Mouse (Mus musculus) myocyte (in vitro differentiated cells): ENCODE measurements around the gene Bex1. TPM values are rescaled to one million over a fixed set of nuclear protein-coding genes. Genes with fewer than 3 reads are reported as not detected.

Experiments used
- H3K27me3 ChIP-seq: one replicate; pipeline ENCODE4 v1.6.1; 2011; ENCODE audit not compliant: control insufficient read depth, insufficient read depth, insufficient read length
- H3K36me3 ChIP-seq: one replicate; pipeline ENCODE4 v1.6.1; 2011; ENCODE audit not compliant: control insufficient read depth, insufficient read depth
- H3K4me2 ChIP-seq: one replicate; pipeline ENCODE4 v1.6.1; 2011; ENCODE audit warnings: low read depth, control low read depth
- H3K4me3 ChIP-seq: one replicate; pipeline ENCODE4 v1.5.1; 2011; ENCODE audit warnings: mild to moderate bottlenecking, control low read depth, moderate library complexity
- H3K79me2 ChIP-seq: one replicate; pipeline ENCODE4 v1.6.1; 2011; ENCODE audit not compliant: control insufficient read depth, insufficient read depth
- H3ac ChIP-seq: one replicate; pipeline ENCODE4 v1.6.1; 2011; ENCODE audit not compliant: control insufficient read depth, insufficient read length
- CEBPB ChIP-seq: IDR thresholded peaks from 2 replicates; pipeline ENCODE4 v1.6.1; 2011; ENCODE audit warnings: mild to moderate bottlenecking, moderate library complexity; ENCODE audit not compliant: poor library complexity, insufficient read depth, severe bottlenecking
- E2F4 ChIP-seq: IDR thresholded peaks from one replicate; pipeline ENCODE4 v1.6.1; 2011; ENCODE audit warnings: mild to moderate bottlenecking, control low read depth, moderate library complexity; ENCODE audit not compliant: insufficient read depth
- MAX ChIP-seq: IDR thresholded peaks from one replicate; pipeline ENCODE4 v1.6.1; 2011; ENCODE audit warnings: low read depth, mild to moderate bottlenecking, control low read depth
- MYOD1 ChIP-seq, 3 experiments: IDR thresholded peaks; one replicate each; pipeline ENCODE4 v1.6.1; 2011; ENCODE audit warnings: control low read depth in 2 of 3, low read depth in 2 of 3, mild to moderate bottlenecking in 2 of 3, moderate library complexity in 1 of 3; ENCODE audit not compliant: insufficient read length in 2 of 3, control insufficient read depth in 1 of 3
- MYOG ChIP-seq, 3 experiments: IDR thresholded peaks; one replicate each; pipeline ENCODE4 v1.6.1; 2011; ENCODE audit warnings: control low read depth in 2 of 3, low read depth in 2 of 3, mild to moderate bottlenecking in 2 of 3; ENCODE audit not compliant: insufficient read length in 2 of 3, control insufficient read depth in 1 of 3, insufficient read depth in 1 of 3
- POLR2A ChIP-seq: IDR thresholded peaks from one replicate; pipeline ENCODE4 v1.6.1; 2011; ENCODE audit warnings: low read depth, mild to moderate bottlenecking, control low read depth, moderate library complexity; ENCODE audit not compliant: insufficient read length
- POLR2AphosphoS2 ChIP-seq: IDR thresholded peaks from one replicate; pipeline ENCODE4 v1.6.1; 2011; ENCODE audit warnings: low read depth, control low read depth; ENCODE audit not compliant: insufficient read length
- REST ChIP-seq: IDR thresholded peaks from one replicate; pipeline ENCODE4 v1.6.1; 2011; ENCODE audit warnings: mild to moderate bottlenecking, control low read depth, moderate library complexity; ENCODE audit not compliant: insufficient read depth, insufficient read length
- SRF ChIP-seq: IDR thresholded peaks from one replicate; pipeline ENCODE4 v1.6.1; 2011; ENCODE audit warnings: low read depth; ENCODE audit not compliant: control insufficient read depth, insufficient read length
- TCF12 ChIP-seq: IDR thresholded peaks from one replicate; pipeline ENCODE4 v1.6.1; 2011; ENCODE audit warnings: mild to moderate bottlenecking, control low read depth; ENCODE audit not compliant: poor library complexity, insufficient read depth, severe bottlenecking
- TCF3 ChIP-seq: IDR thresholded peaks from one replicate; pipeline ENCODE4 v1.6.1; 2011; ENCODE audit warnings: low read depth, control low read depth; ENCODE audit not compliant: insufficient read length
- USF1 ChIP-seq: IDR thresholded peaks from one replicate; pipeline ENCODE4 v1.6.1; 2011; ENCODE audit warnings: low read depth, mild to moderate bottlenecking, control low read depth, moderate library complexity
- polyA plus RNA-seq: library from polyadenylated mRNA; unstranded; fragments of >200 nt; fragmentation: generic; extraction: Trizol; gene quantifications from one replicate; pipeline ENCODE4 v1.2.1, GENCODE M21; 2012; ENCODE audit warnings: missing spikeins

The Bex1 gene
- polyA plus RNA-seq, 1 experiment = 12.6 TPM

GRCm38 (mm10) chrX:136195193-136195944 is 19.9 kb downstream of the Bex1 start:
- no peak overlapping the region for H3ac ChIP-seq
- H3K79me2 ChIP-seq = no peaks in the 10 kb centered on the region
- H3K27me3 ChIP-seq = no peaks in the 10 kb centered on the region
- H3K4me2 ChIP-seq = no peak overlapping the region
- H3K36me3 ChIP-seq = no peaks in the 10 kb centered on the region
- no peak for TF ChIP-seq USF1
- no peak for TF ChIP-seq TCF12
- no peak for TF ChIP-seq MYOG (IDR thresholded peaks at IDR 0.05; ENCODE audit: control insufficient read depth in 1 of 3, insufficient read depth in 1 of 3, insufficient read length in 2 of 3, low read depth in 2 of 3)
- no peak overlapping the region for H3K4me3 ChIP-seq

DNA sequence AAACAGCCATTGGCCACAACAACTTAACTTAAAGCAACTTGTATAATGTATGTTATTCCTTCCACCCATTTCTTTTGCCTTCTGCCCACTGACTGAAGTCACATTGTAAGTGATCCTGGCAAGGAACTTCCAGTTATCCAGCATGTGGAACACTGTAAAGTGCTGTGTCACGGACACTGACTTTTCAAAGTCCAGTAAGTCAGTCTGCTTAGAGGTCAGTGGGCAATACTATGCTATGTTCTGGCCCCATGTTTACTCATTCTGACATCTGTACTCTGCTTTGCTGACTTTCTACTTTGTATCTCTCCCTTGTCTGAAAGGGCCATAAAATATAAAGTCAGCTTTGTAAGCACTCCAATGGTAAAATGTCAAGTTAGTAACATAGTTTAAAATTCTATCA is 32.2 kb downstream of the Bex1 start:
- TF ChIP-seq MAX = no peak
- TF ChIP-seq REST = no peak
- no peak for TF ChIP-seq POLR2A
- no peak for TF ChIP-seq MYOD1 (IDR thresholded peaks at IDR 0.05; ENCODE audit: control insufficient read depth in 1 of 3, insufficient read length in 2 of 3, low read depth in 2 of 3)
- no peak for TF ChIP-seq USF1
- TF ChIP-seq TCF12 = no peak
- TF ChIP-seq E2F4 = no peak
- no peak for TF ChIP-seq TCF3
- no peak for TF ChIP-seq SRF
- Histone ChIP-seq H3K27me3 (no peaks in the 10 kb centered on the region), H3K36me3 (no peaks in the 10 kb centered on the region), H3K4me3 (no peak overlapping the region), H3K79me2 (no peaks in the 10 kb centered on the region), H3K4me2 (no peak overlapping the region), H3ac (no peak overlapping the region)

DNA sequence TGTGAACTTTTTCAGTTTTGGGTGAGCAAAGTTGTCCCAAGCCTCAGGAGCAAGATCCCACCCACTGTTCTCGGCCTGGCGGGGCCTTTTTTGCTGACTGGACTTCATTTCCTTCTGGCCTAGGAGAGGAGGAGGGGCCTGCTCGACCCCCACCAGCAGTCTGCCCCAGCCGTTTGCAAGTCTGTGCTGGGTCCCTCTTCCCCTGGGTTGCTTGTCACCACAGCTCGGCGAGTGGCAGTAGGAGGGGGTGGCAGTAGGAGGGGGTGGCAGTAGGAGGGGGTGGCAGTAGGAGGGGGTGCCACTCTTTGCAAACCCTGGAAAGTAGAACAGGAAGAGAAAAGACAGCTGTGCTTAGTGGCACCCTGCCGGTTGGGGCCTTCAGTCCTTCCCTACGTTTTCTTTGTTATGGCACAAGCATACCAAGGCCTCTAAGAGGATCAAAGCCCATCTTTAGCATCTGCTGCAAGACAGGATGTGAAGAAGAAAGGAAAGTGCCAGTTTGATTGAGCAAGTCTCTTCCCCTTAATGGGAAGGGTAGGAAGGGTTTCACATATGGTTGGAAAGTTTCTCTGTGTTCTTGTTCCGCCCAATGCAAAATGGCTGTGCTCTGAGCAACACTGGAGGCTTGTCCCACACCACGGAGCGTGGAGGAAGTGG is 34.3 kb downstream of the Bex1 start:
- Histone ChIP-seq H3K36me3 (no peaks in the 10 kb centered on the region), H3K79me2 (no peaks in the 10 kb centered on the region), H3ac (no peak overlapping the region), H3K4me3 (no peak overlapping the region), H3K27me3 (no peaks in the 10 kb centered on the region), H3K4me2 (no peak overlapping the region)
- TF ChIP-seq POLR2AphosphoS2 (no peak), E2F4 (no peak), MYOG (IDR thresholded peaks at IDR 0.05; ENCODE audit: control insufficient read depth in 1 of 3, insufficient read depth in 1 of 3, insufficient read length in 2 of 3, low read depth in 2 of 3) (no peak), POLR2A (no peak), REST (no peak), MYOD1 (IDR thresholded peaks at IDR 0.05; ENCODE audit: control insufficient read depth in 1 of 3, insufficient read length in 2 of 3, low read depth in 2 of 3) (no peak), SRF (no peak), CEBPB (no peak), MAX (no peak)

DNA sequence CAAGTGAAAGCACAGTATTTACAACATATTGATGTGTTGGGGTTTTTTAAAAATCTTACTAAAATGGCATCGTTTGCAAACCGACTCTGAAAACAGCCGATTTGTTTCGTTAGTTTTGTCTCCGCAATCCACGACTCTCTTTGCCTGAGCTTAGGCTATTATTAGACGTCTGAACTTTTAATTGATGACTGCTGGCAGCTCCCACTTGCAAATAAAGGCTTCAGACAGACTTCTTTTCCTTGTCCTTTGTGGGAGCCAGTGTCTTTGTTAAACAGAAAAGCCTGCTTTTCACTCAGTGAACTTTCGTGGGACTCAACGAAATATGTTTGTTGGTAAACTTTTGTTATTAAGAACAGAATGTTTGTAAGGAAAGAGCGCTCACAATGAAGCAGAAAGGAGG is 42.5 kb downstream of the Bex1 start:
- peak overlapping the region; percentile 82 for H3K4me3 ChIP-seq
- no peaks in the 10 kb centered on the region for H3K27me3 ChIP-seq
- peak overlapping the region; percentile 77 for H3K4me2 ChIP-seq
- H3ac ChIP-seq = no peak overlapping the region
- TF ChIP-seq REST (no peak), CEBPB (no peak), MYOD1 (IDR thresholded peaks at IDR 0.05; ENCODE audit: control insufficient read depth in 1 of 3, insufficient read length in 2 of 3, low read depth in 2 of 3) (no peak), TCF12 (no peak), E2F4 (no peak), MYOG (IDR thresholded peaks at IDR 0.05; ENCODE audit: control insufficient read depth in 1 of 3, insufficient read depth in 1 of 3, insufficient read length in 2 of 3, low read depth in 2 of 3) (no peak)
- no peaks in the 10 kb centered on the region for H3K36me3 ChIP-seq
- H3K79me2 ChIP-seq = peaks cover 7% of the 10 kb centered on the region

GRCm38 (mm10) chrX:136172118-136172551 is 43.2 kb downstream of the Bex1 start, which contains the start of gene Tceal8:
Gene Tceal8, minus strand, starts transcription at chrX:136172342.
- no peaks in the 10 kb centered on the region for H3K36me3 ChIP-seq
- TF ChIP-seq SRF (peak; percentile 22), REST (no peak), MYOG (IDR thresholded peaks at IDR 0.05; ENCODE audit: control insufficient read depth in 1 of 3, insufficient read depth in 1 of 3, insufficient read length in 2 of 3, low read depth in 2 of 3) (no peak), USF1 (peak; percentile 98), POLR2A (peak; percentile 75), POLR2AphosphoS2 (peak; percentile 64)
- H3K4me2 ChIP-seq = peak within 1 kb of the TSS; percentile 77
- H3K79me2 ChIP-seq = peaks cover 7% of the 10 kb centered on the region
- H3K4me3 ChIP-seq = peak within 1 kb of the TSS; percentile 82
- peak within 1 kb of the TSS; percentile 62 for H3ac ChIP-seq
- no peaks in the 10 kb centered on the region for H3K27me3 ChIP-seq
